In genomic region chr8:47642514-47643064, GRCm38 (mm10) we compare ENCODE assay signal across 19 mouse cellular contexts. TPM values are rescaled to one million over a fixed set of nuclear protein-coding genes. Genes with fewer than 3 reads are reported as not detected.
A peak's percentile ranks its signal among the peaks of the same experiment; 100 is the strongest.
DNase-seq lines count a peak whose midpoint lies in the region; ATAC-seq and TF ChIP-seq lines count a peak whose summit lies in the region.
"Had no signal": no experiment of that assay in that cellular context is flagged by ENCODE, and none has a peak within 500 bp of the region (broad histone marks: within the 10 kb centered on the region; RNA-seq: fewer than 3 reads in every experiment).

No protein-coding gene starts in this region.

- H3K4me2 ChIP-seq in embryonic facial prominence, embryonic 14.5 days (ENCODE audit: low read depth, low read length), result no peak overlapping the region
- no peak overlapping the region for H3K4me2 ChIP-seq in midbrain, postnatal 0 days (ENCODE audit: low read depth, low read length, poor library complexity, severe bottlenecking)
- no peak overlapping the region for H3K4me2 ChIP-seq in midbrain, embryonic 11.5 days
- no peak overlapping the region; the same call in 1 of the 2 replicates for H3K4me2 ChIP-seq in forebrain, embryonic 15.5 days (replicated peaks)
- H3K4me2 ChIP-seq: heart, embryonic 12.5 days had no signal

- TF ChIP-seq CTCF in midbrain, postnatal 0 days (IDR thresholded peaks at IDR 0.05), result no peak

- H3K9me3 ChIP-seq in embryonic facial prominence, embryonic 14.5 days (ENCODE audit: control insufficient read depth, low read length), result peaks cover 8% of the 10 kb centered on the region; the same call in 1 of the 2 replicates
- H3K9me3 ChIP-seq in embryonic facial prominence, embryonic 10.5 days, result peaks cover 14% of the 10 kb centered on the region; the same call in 1 of the 2 replicates
- no peaks in the 10 kb centered on the region; the same call in 1 of the 2 replicates for H3K9me3 ChIP-seq in midbrain, postnatal 0 days (ENCODE audit: low read length)
- no peaks in the 10 kb centered on the region for H3K9me3 ChIP-seq in midbrain, embryonic 11.5 days (ENCODE audit: control insufficient read depth, low read length)
- peaks cover 3% of the 10 kb centered on the region for H3K9me3 ChIP-seq in forebrain, embryonic 15.5 days

- H3K9ac ChIP-seq in embryonic facial prominence, embryonic 14.5 days (ENCODE audit: low read depth, low read length), result no peak overlapping the region
- H3K9ac ChIP-seq in midbrain, postnatal 0 days (replicated peaks; ENCODE audit: low read length, poor library complexity, severe bottlenecking), result no peak overlapping the region
- H3K9ac ChIP-seq in midbrain, embryonic 11.5 days (ENCODE audit: low read length), result no peak overlapping the region
- no peak overlapping the region for H3K9ac ChIP-seq in forebrain, embryonic 15.5 days (replicated peaks)
- H3K9ac ChIP-seq: heart, embryonic 12.5 days; liver, postnatal 0 days had no signal

- H3K4me3 ChIP-seq in embryonic facial prominence, embryonic 14.5 days (ENCODE audit: low read depth, low read length), result no peak overlapping the region
- no peak overlapping the region for H3K4me3 ChIP-seq in embryonic facial prominence, embryonic 10.5 days
- no peak overlapping the region for H3K4me3 ChIP-seq in midbrain, postnatal 0 days (ENCODE audit: low read depth, low read length)
- H3K4me3 ChIP-seq in midbrain, embryonic 11.5 days (ENCODE audit: low read depth, low read length), result no peak overlapping the region
- no peak overlapping the region for H3K4me3 ChIP-seq in forebrain, embryonic 15.5 days
- H3K4me3 ChIP-seq: erythroblast, embryonic 14.5 days; heart, embryonic 12.5 days had no signal

- no peaks in the 10 kb centered on the region for H3K36me3 ChIP-seq in embryonic facial prominence, embryonic 14.5 days (ENCODE audit: control insufficient read depth, insufficient read depth, low read length)
- H3K36me3 ChIP-seq in embryonic facial prominence, embryonic 10.5 days (replicated peaks), result no peaks in the 10 kb centered on the region
- H3K36me3 ChIP-seq in midbrain, postnatal 0 days (ENCODE audit: insufficient read depth, low read length), result no peaks in the 10 kb centered on the region
- H3K36me3 ChIP-seq in midbrain, embryonic 11.5 days (ENCODE audit: control insufficient read depth, insufficient read depth, low read length), result no peaks in the 10 kb centered on the region
- H3K36me3 ChIP-seq in forebrain, embryonic 15.5 days, result no peaks in the 10 kb centered on the region
- H3K36me3 ChIP-seq: heart, embryonic 12.5 days had no signal

- no peaks in the 10 kb centered on the region for H3K27me3 ChIP-seq in embryonic facial prominence, embryonic 14.5 days (replicated peaks; ENCODE audit: control insufficient read depth, insufficient read depth, low read length)
- no peaks in the 10 kb centered on the region for H3K27me3 ChIP-seq in embryonic facial prominence, embryonic 10.5 days (replicated peaks; ENCODE audit: low read depth, poor library complexity, severe bottlenecking)
- no peaks in the 10 kb centered on the region for H3K27me3 ChIP-seq in midbrain, postnatal 0 days (ENCODE audit: insufficient read depth, low read length)
- no peaks in the 10 kb centered on the region for H3K27me3 ChIP-seq in midbrain, embryonic 11.5 days (ENCODE audit: control insufficient read depth, insufficient read depth, low read length)
- H3K27me3 ChIP-seq in forebrain, embryonic 15.5 days, result no peaks in the 10 kb centered on the region
- H3K27me3 ChIP-seq: heart, embryonic 12.5 days had no signal

- no peak for ATAC-seq in embryonic facial prominence, embryonic 14.5 days (ENCODE audit: low read depth)
- no peak for ATAC-seq in midbrain, postnatal 0 days (ENCODE audit: low FRiP score)
- no peak for ATAC-seq in midbrain, embryonic 11.5 days (ENCODE audit: low FRiP score)
- ATAC-seq in forebrain, embryonic 15.5 days (replicated peaks), result peak; percentile 96
- ATAC-seq in granulocyte monocyte progenitor cell, adult 5-6 weeks (replicated peaks; ENCODE audit: poor library complexity, severe bottlenecking), result no peak
- ATAC-seq: inflammation-experienced regulatory T-cells, adult 6 months; liver, postnatal 0 days had no signal

- H3K27ac ChIP-seq in embryonic facial prominence, embryonic 14.5 days (replicated peaks; ENCODE audit: low read depth, low read length), result no peak overlapping the region
- no peak overlapping the region for H3K27ac ChIP-seq in embryonic facial prominence, embryonic 10.5 days (replicated peaks)
- H3K27ac ChIP-seq in midbrain, postnatal 0 days (ENCODE audit: low read depth, low read length), result no peak overlapping the region
- no peak overlapping the region for H3K27ac ChIP-seq in midbrain, embryonic 11.5 days (ENCODE audit: low read depth, low read length)
- 0 out of 2 replicates have a peak overlapping the region, but pooled peaks have one; percentile 7 for H3K27ac ChIP-seq in forebrain, embryonic 15.5 days (replicated peaks)

- peak; percentile 15 for DNase-seq in embryonic facial prominence, embryonic 14.5 days (ENCODE audit: low spot score)
- no peak for DNase-seq in embryonic facial prominence, embryonic 10.5 days (ENCODE audit: low spot score)
- DNase-seq in midbrain, postnatal 0 days (ENCODE audit: low spot score), result peak; percentile 50
- DNase-seq in midbrain, embryonic 11.5 days (ENCODE audit: low spot score, missing footprints), result no peak
- DNase-seq in thymus, adult 18-20 months, result no peak
- DNase-seq: adrenal gland, postnatal 14 days; cerebellum, adult 9-10 months; kidney, adult 8-10 months; kidney, postnatal 4 days; liver; liver, postnatal 0 days; lung, postnatal 14 days; right cerebral cortex, postnatal 25 days; thymus, postnatal 25 days had no signal

- H3K4me1 ChIP-seq in embryonic facial prominence, embryonic 14.5 days (ENCODE audit: control insufficient read depth, insufficient read depth, low read length), result no peaks in the 10 kb centered on the region
- peaks cover 9% of the 10 kb centered on the region for H3K4me1 ChIP-seq in embryonic facial prominence, embryonic 10.5 days
- no peaks in the 10 kb centered on the region for H3K4me1 ChIP-seq in midbrain, postnatal 0 days (ENCODE audit: insufficient read depth, low read length)
- no peaks in the 10 kb centered on the region for H3K4me1 ChIP-seq in midbrain, embryonic 11.5 days (ENCODE audit: control insufficient read depth, insufficient read depth, low read length)
- H3K4me1 ChIP-seq in forebrain, embryonic 15.5 days, result peaks cover 9% of the 10 kb centered on the region

- WGBS in embryonic facial prominence, embryonic 14.5 days, result 70% methylated on average over 9 of the region's 9 CpGs
- WGBS in embryonic facial prominence, embryonic 10.5 days, result 73% methylated on average over 9 of the region's 9 CpGs
- WGBS in midbrain, postnatal 0 days, result 70% methylated on average over 9 of the region's 9 CpGs
- 82% methylated on average over 9 of the region's 9 CpGs for WGBS in midbrain, embryonic 11.5 days
- 12% methylated on average over 9 of the region's 9 CpGs for WGBS in forebrain, embryonic 15.5 days

RNA-seq across cellular contexts. Expression of gene Ing2, which starts 32.8 kb away (rescaled TPM):
- 11.3 and 12.6 TPM in 2 replicates for polyA plus RNA-seq in embryonic facial prominence, embryonic 14.5 days (2014; fragmentation: Nextera tagmentation; extraction: Ambion mirVana)
- polyA plus RNA-seq in embryonic facial prominence, embryonic 10.5 days (2016; fragmentation: Nextera tagmentation; extraction: Ambion mirVana), result 13.6 and 13.8 TPM in 2 replicates
- 7.0 and 10.5 TPM in 2 replicates for total RNA-seq in midbrain, postnatal 0 days (2014; rRNA removed)
- polyA plus RNA-seq in midbrain, postnatal 0 days (2015; fragmentation: Nextera tagmentation; extraction: Ambion mirVana), result 8.6 and 10.0 TPM in 2 replicates
- polyA plus RNA-seq in midbrain, embryonic 11.5 days (2014; fragmentation: Nextera tagmentation; extraction: Ambion mirVana), result 11.1 and 12.0 TPM in 2 replicates
- 7.3 and 8.3 TPM in 2 replicates for polyA plus RNA-seq in forebrain, embryonic 15.5 days (2015; fragmentation: Nextera tagmentation; extraction: Ambion mirVana)
- 22.9 and 34.9 TPM in 2 replicates for total RNA-seq in granulocyte monocyte progenitor cell, adult 5-6 weeks (2014; fragmentation: Nextera tagmentation)
- 48.6 and 52.0 TPM in 2 replicates for total RNA-seq in granulocyte monocyte progenitor cell, adult 5-6 weeks (2017)

Comparison
In these comparisons a context has a peak if more than half of its experiments do, and no peak if none do; other contexts are left out.
1. DNase-seq: peak in embryonic facial prominence, embryonic 14.5 days (single experiment) and midbrain, postnatal 0 days (single experiment); none in embryonic facial prominence, embryonic 10.5 days (single experiment), midbrain, embryonic 11.5 days (single experiment) and thymus, adult 18-20 months (0 of 2).